Mouse (Mus musculus) CD4-positive helper T cell, adult 2 months (primary cell): ENCODE measurements around the gene Dok1.

Source experiments
- DNase-seq: peaks from one replicate; pipeline ENCODE4 v3.0.0-alpha.2; 2012; ENCODE audit warnings: low read depth, missing footprints, low spot score

The Dok1 gene

GRCm38 (mm10) chr6:83014482-83015466 is 18.5 kb downstream of the Dok1 start:
- no peak for DNase-seq

GRCm38 (mm10) chr6:83013444-83013843 is 19.8 kb downstream of the Dok1 start:
- peak; percentile 50 for DNase-seq

- no peak for DNase-seq
Observed at GRCm38 (mm10) chr6:83011756-83012155, 21.5 kb downstream of the Dok1 start.

- no peak for DNase-seq
Observed at GRCm38 (mm10) chr6:83011255-83011654, 22.0 kb downstream of the Dok1 start.

- DNase-seq: peak; percentile 54
Observed at GRCm38 (mm10) chr6:83010010-83010409, 23.3 kb downstream of the Dok1 start.

- DNase-seq: no peak
Observed at GRCm38 (mm10) chr6:83008659-83009058, 24.6 kb downstream of the Dok1 start.

- DNase-seq: no peak
Observed at GRCm38 (mm10) chr6:83006114-83006513, 27.2 kb downstream of the Dok1 start.

GRCm38 (mm10) chr6:83005444-83006011 is 27.7 kb downstream of the Dok1 start:
- no peak for DNase-seq

GRCm38 (mm10) chr6:83004872-83005271 is 28.4 kb downstream of the Dok1 start:
- no peak for DNase-seq

GRCm38 (mm10) chr6:83004309-83004708 is 29.0 kb downstream of the Dok1 start:
- DNase-seq: no peak

- DNase-seq: no peak
Observed at GRCm38 (mm10) chr6:83003850-83004249, 29.4 kb downstream of the Dok1 start.

GRCm38 (mm10) chr6:83003082-83003481 is 30.2 kb downstream of the Dok1 start:
- DNase-seq: no peak

- no peak for DNase-seq
Observed at GRCm38 (mm10) chr6:82999986-83000385, 33.3 kb downstream of the Dok1 start.

GRCm38 (mm10) chr6:82998326-82998725 is 34.9 kb downstream of the Dok1 start:
- no peak for DNase-seq

GRCm38 (mm10) chr6:82997511-82998102 is 35.7 kb downstream of the Dok1 start:
- DNase-seq: no peak

GRCm38 (mm10) chr6:82996740-82997315 is 36.4 kb downstream of the Dok1 start:
- DNase-seq: peak; percentile 90

GRCm38 (mm10) chr6:82994372-82994771 is 38.9 kb downstream of the Dok1 start:
- no peak for DNase-seq

GRCm38 (mm10) chr6:82993696-82994095 is 39.6 kb downstream of the Dok1 start:
- no peak for DNase-seq

- DNase-seq: no peak
Observed at GRCm38 (mm10) chr6:82987411-82987971, 45.8 kb downstream of the Dok1 start.
